Mouse (Mus musculus) testis, adult 2 months (tissue): ENCODE measurements at regions not wholly inside any gene's neighbourhood (a gene's known extent, or its start where the extent isn't known, plus 50 kb on each side); places are given as distances from the start of the nearest gene placed in this dataset.

Experiments
- CTCF ChIP-seq: fragments of 200-500 bp; IDR thresholded peaks from 2 replicates; pipeline ENCODE4 v1.5.1; 2012; ENCODE audit warnings: low read depth, mild to moderate bottlenecking, inconsistent platforms, low read length, moderate library complexity; ENCODE audit not compliant: control insufficient read depth, insufficient read depth, insufficient replicate concordance
- POLR2A ChIP-seq: fragments of 200-500 bp; IDR thresholded peaks from 2 replicates; pipeline ENCODE4 v1.6.1; 2012; ENCODE audit warnings: low read depth, mild to moderate bottlenecking, inconsistent platforms, low read length, moderate library complexity; ENCODE audit not compliant: control insufficient read depth

DNA sequence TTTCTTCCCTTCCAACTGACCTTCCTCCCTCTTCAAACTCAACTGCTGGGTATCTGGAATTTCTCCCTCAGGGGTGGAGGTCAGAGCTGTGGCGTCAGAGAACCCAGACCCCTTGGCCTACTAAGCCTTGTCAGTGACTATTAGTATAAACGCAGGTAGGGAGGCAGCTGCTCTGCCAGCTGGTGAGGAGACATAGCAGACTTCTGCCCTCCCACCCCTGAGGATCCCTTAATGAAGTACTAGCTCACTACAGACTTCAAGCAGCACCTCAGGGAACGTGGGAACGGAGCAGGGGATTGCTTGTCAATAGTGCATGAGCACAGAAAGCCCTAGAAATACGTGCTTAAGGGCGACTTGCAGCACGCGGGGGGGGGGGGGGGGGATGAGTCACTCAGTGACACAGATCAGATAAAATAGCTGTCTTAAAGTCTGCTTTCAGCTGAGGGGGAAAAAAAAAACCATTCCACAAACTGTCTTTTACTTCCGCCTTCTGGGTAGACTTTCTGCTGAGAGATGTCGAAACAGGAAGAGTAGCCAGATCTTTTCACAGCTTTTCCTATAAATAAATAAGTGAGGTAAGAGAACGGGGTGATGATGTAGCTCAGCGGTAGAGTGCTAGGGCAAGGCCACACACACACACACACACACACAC, 144.1 kb downstream of the Basp1 start:
- TF ChIP-seq POLR2A = no peak
- TF ChIP-seq CTCF = no peak
